17 mouse cellular contexts compared by ENCODE assay signal in genomic region chr1:98053994-98054393, GRCm38 (mm10). TPM values are rescaled to one million over a fixed set of nuclear protein-coding genes. Genes with fewer than 3 reads are reported as not detected.
DNase-seq lines count a peak whose midpoint lies in the region; ATAC-seq lines count a peak whose summit lies in the region.
"Had no signal": no experiment of that assay in that cellular context is flagged by ENCODE, and none has a peak within 500 bp of the region (broad histone marks: within the 10 kb centered on the region; RNA-seq: fewer than 3 reads in every experiment).

No protein-coding gene starts in this region.

- peak; percentile 34 for DNase-seq in hindbrain, embryonic 10.5 days (ENCODE audit: low spot score)
- DNase-seq in hindbrain, embryonic 14.5 days (ENCODE audit: low spot score): no peak
- peak; percentile 45 for DNase-seq in midbrain, embryonic 10.5 days (ENCODE audit: low spot score)
- no peak for DNase-seq in kidney, adult 9 months
- DNase-seq in heart, embryonic 10.5 days (ENCODE audit: low spot score): no peak
- DNase-seq in cerebellum, postnatal 4 days (ENCODE audit: low spot score in 2 of 2): no peak
- DNase-seq: cerebellum, adult 11-12 months; heart, adult 18-20 months; liver; lung, adult 2 months; thymus, adult 18-20 months had no signal

- H3K27me3 ChIP-seq in hindbrain, embryonic 10.5 days (ENCODE audit: insufficient read depth, poor library complexity, severe bottlenecking): no peaks in the 10 kb centered on the region
- H3K27me3 ChIP-seq in hindbrain, embryonic 14.5 days (ENCODE audit: control insufficient read depth, insufficient read depth, low read length): no peaks in the 10 kb centered on the region
- H3K27me3 ChIP-seq in forebrain, embryonic 15.5 days: no peaks in the 10 kb centered on the region
- H3K27me3 ChIP-seq in midbrain, embryonic 10.5 days (ENCODE audit: low read depth, poor library complexity, severe bottlenecking): no peaks in the 10 kb centered on the region
- H3K27me3 ChIP-seq in neural tube, embryonic 14.5 days (ENCODE audit: control insufficient read depth, insufficient read depth, low read length): no peaks in the 10 kb centered on the region
- H3K27me3 ChIP-seq in heart, embryonic 10.5 days (ENCODE audit: insufficient read depth, poor library complexity, severe bottlenecking): no peaks in the 10 kb centered on the region

- H3K4me1 ChIP-seq in hindbrain, embryonic 10.5 days (replicated peaks): peaks cover 54% of the 10 kb centered on the region
- H3K4me1 ChIP-seq in hindbrain, embryonic 14.5 days (replicated peaks; ENCODE audit: control insufficient read depth, insufficient read depth, low read length): peaks cover 6% of the 10 kb centered on the region; the same call in 1 of the 2 replicates
- peaks cover 8% of the 10 kb centered on the region for H3K4me1 ChIP-seq in forebrain, embryonic 15.5 days
- H3K4me1 ChIP-seq in midbrain, embryonic 10.5 days: peaks cover 70% of the 10 kb centered on the region
- H3K4me1 ChIP-seq in neural tube, embryonic 14.5 days (ENCODE audit: control insufficient read depth, insufficient read depth, low read length): no peaks in the 10 kb centered on the region; the same call in 1 of the 2 replicates
- peaks cover 6% of the 10 kb centered on the region; the same call in 1 of the 2 replicates for H3K4me1 ChIP-seq in heart, embryonic 10.5 days

- H3K9me3 ChIP-seq in hindbrain, embryonic 10.5 days: no peaks in the 10 kb centered on the region
- no peaks in the 10 kb centered on the region for H3K9me3 ChIP-seq in hindbrain, embryonic 14.5 days (ENCODE audit: control insufficient read depth, low read length)
- H3K9me3 ChIP-seq in forebrain, embryonic 15.5 days: no peaks in the 10 kb centered on the region
- no peaks in the 10 kb centered on the region for H3K9me3 ChIP-seq in midbrain, embryonic 10.5 days (replicated peaks)
- no peaks in the 10 kb centered on the region for H3K9me3 ChIP-seq in neural tube, embryonic 14.5 days (ENCODE audit: control insufficient read depth, low read length)
- H3K9me3 ChIP-seq in heart, embryonic 10.5 days: no peaks in the 10 kb centered on the region
- H3K9me3 ChIP-seq: embryonic facial prominence, embryonic 10.5 days had no signal

- no peak overlapping the region for H3K4me2 ChIP-seq in hindbrain, embryonic 14.5 days (replicated peaks)
- H3K4me2 ChIP-seq in forebrain, embryonic 15.5 days (replicated peaks): no peak overlapping the region
- H3K4me2 ChIP-seq in neural tube, embryonic 14.5 days (ENCODE audit: low read depth, low read length): no peak overlapping the region

- H3K27ac ChIP-seq in hindbrain, embryonic 10.5 days: peak overlapping the region; percentile 35; the same call in 1 of the 2 replicates
- no peak overlapping the region for H3K27ac ChIP-seq in hindbrain, embryonic 14.5 days
- H3K27ac ChIP-seq in forebrain, embryonic 15.5 days (replicated peaks): no peak overlapping the region
- H3K27ac ChIP-seq in midbrain, embryonic 10.5 days (replicated peaks): peak overlapping the region; percentile 19; the same call in 1 of the 2 replicates
- H3K27ac ChIP-seq in neural tube, embryonic 14.5 days (ENCODE audit: low read depth, low read length): no peak overlapping the region
- H3K27ac ChIP-seq in heart, embryonic 10.5 days: no peak overlapping the region
- H3K27ac ChIP-seq: embryonic facial prominence, embryonic 10.5 days; layer of hippocampus, adult 2 months; macrophage had no signal

- 23% methylated on average over 3 of the region's 3 CpGs for WGBS in hindbrain, embryonic 10.5 days
- 7% methylated on average over 3 of the region's 3 CpGs for WGBS in hindbrain, embryonic 14.5 days
- 10% methylated on average over 3 of the region's 3 CpGs for WGBS in forebrain, embryonic 15.5 days
- 10% methylated on average over 3 of the region's 3 CpGs for WGBS in midbrain, embryonic 10.5 days
- WGBS in neural tube, embryonic 14.5 days: 3% methylated on average over 3 of the region's 3 CpGs
- WGBS in heart, embryonic 10.5 days: 56% methylated on average over 3 of the region's 3 CpGs

- no peak for ATAC-seq in hindbrain, embryonic 14.5 days (ENCODE audit: low FRiP score)
- peak; percentile 56 for ATAC-seq in forebrain, embryonic 15.5 days (replicated peaks)
- ATAC-seq in neural tube, embryonic 14.5 days (ENCODE audit: low read depth): 0 out of 2 replicates have a peak, but pooled peaks have one; percentile 54

- no peaks in the 10 kb centered on the region for H3K36me3 ChIP-seq in hindbrain, embryonic 10.5 days
- H3K36me3 ChIP-seq in hindbrain, embryonic 14.5 days (replicated peaks; ENCODE audit: control insufficient read depth, insufficient read depth): no peaks in the 10 kb centered on the region
- H3K36me3 ChIP-seq in forebrain, embryonic 15.5 days: no peaks in the 10 kb centered on the region
- H3K36me3 ChIP-seq in midbrain, embryonic 10.5 days: no peaks in the 10 kb centered on the region
- H3K36me3 ChIP-seq in neural tube, embryonic 14.5 days (ENCODE audit: control insufficient read depth, insufficient read depth, low read length): no peaks in the 10 kb centered on the region
- H3K36me3 ChIP-seq in heart, embryonic 10.5 days: no peaks in the 10 kb centered on the region
- H3K36me3 ChIP-seq: embryonic facial prominence, embryonic 10.5 days had no signal

- H3K9ac ChIP-seq in hindbrain, embryonic 14.5 days: no peak overlapping the region
- no peak overlapping the region for H3K9ac ChIP-seq in forebrain, embryonic 15.5 days (replicated peaks)
- no peak overlapping the region for H3K9ac ChIP-seq in neural tube, embryonic 14.5 days (replicated peaks; ENCODE audit: low read depth, low read length)

- H3K4me3 ChIP-seq in hindbrain, embryonic 10.5 days: no peak overlapping the region
- H3K4me3 ChIP-seq in hindbrain, embryonic 14.5 days (replicated peaks; ENCODE audit: low read length): no peak overlapping the region
- no peak overlapping the region for H3K4me3 ChIP-seq in forebrain, embryonic 15.5 days
- H3K4me3 ChIP-seq in midbrain, embryonic 10.5 days: no peak overlapping the region
- no peak overlapping the region for H3K4me3 ChIP-seq in neural tube, embryonic 14.5 days (ENCODE audit: low read depth, low read length)
- H3K4me3 ChIP-seq in heart, embryonic 10.5 days: no peak overlapping the region
- H3K4me3 ChIP-seq: embryonic facial prominence, embryonic 10.5 days; erythroblast, embryonic 14.5 days; layer of hippocampus, adult 2 months had no signal

RNA-seq across cellular contexts. Expression of gene Pam, which starts 41.5 kb away (rescaled TPM):
- polyA plus RNA-seq in hindbrain, embryonic 10.5 days (2016; fragmentation: Nextera tagmentation; extraction: Ambion mirVana): 15.1 and 16.5 TPM in 2 replicates
- 30.8 and 34.4 TPM in 2 replicates for polyA plus RNA-seq in hindbrain, embryonic 14.5 days (2014; fragmentation: Nextera tagmentation; extraction: Ambion mirVana)
- polyA plus RNA-seq in forebrain, embryonic 15.5 days (2015; fragmentation: Nextera tagmentation; extraction: Ambion mirVana): 56.1 and 57.9 TPM in 2 replicates
- polyA plus RNA-seq in midbrain, embryonic 10.5 days (2016; fragmentation: Nextera tagmentation; extraction: Ambion mirVana): 18.9 and 23.9 TPM in 2 replicates
- polyA plus RNA-seq in neural tube, embryonic 14.5 days (2014; fragmentation: Nextera tagmentation; extraction: Ambion mirVana): 42.6 and 51.5 TPM in 2 replicates
- 88.8 and 231 TPM in 2 replicates for polyA plus RNA-seq in heart, embryonic 10.5 days (2016; fragmentation: Nextera tagmentation; extraction: Ambion mirVana)

Comparison
In these comparisons a context has a peak if more than half of its experiments do, and no peak if none do; other contexts are left out.
1. DNase-seq: peak in hindbrain, embryonic 10.5 days (single experiment) and midbrain, embryonic 10.5 days (single experiment); none in hindbrain, embryonic 14.5 days (single experiment), kidney, adult 9 months (single experiment), heart, embryonic 10.5 days (single experiment) and cerebellum, postnatal 4 days (0 of 2).
2. H3K27ac ChIP-seq: peak in hindbrain, embryonic 10.5 days (single experiment) and midbrain, embryonic 10.5 days (single experiment); none in hindbrain, embryonic 14.5 days (single experiment), forebrain, embryonic 15.5 days (single experiment), neural tube, embryonic 14.5 days (single experiment) and heart, embryonic 10.5 days (single experiment).